Mouse (Mus musculus) brain, embryonic 14.5 days (tissue): Measurements from ENCODE around the gene Stx8.

Experiments used
- CTCF ChIP-seq: fragments of 200-500 bp; IDR thresholded peaks from 2 replicates; pipeline ENCODE4 v1.5.1; 2012; ENCODE audit warnings: inconsistent platforms, mild to moderate bottlenecking, moderate library complexity, borderline replicate concordance; ENCODE audit not compliant: insufficient read depth, insufficient read length; ENCODE audit errors: extremely low read depth
- POLR2A ChIP-seq: fragments of 200-500 bp; IDR thresholded peaks from 2 replicates; pipeline ENCODE4 v1.6.1; 2012; ENCODE audit warnings: mild to moderate bottlenecking, inconsistent platforms, borderline replicate concordance; ENCODE audit not compliant: poor library complexity, insufficient read depth, insufficient read length, severe bottlenecking; ENCODE audit errors: extremely low read depth

DNA sequence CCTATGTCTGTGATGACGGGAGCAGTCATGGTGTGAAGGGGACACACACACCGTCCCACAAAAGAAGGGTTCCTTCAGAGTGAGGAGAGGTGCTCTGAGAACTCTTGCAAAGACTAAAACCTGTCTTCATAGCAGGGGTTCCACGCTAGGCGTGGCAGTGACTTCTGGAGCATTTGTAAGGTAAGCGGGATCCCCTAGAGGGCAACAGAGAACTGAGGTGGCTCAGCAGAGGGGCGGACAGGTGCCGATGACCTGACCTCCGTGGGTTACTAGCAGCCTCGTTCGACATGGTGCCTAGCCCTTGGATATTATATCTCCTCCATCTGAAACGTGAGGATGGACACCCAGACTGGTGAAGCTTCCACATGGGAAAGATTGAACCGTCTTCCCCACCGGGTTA is 257.1 kb downstream of the Stx8 start:
- no peak for TF ChIP-seq CTCF
- TF ChIP-seq POLR2A: no peak
